Mouse (Mus musculus): ENCODE data around the gene Gabrb1. TPM values are rescaled to one million over a fixed set of nuclear protein-coding genes. Genes with fewer than 3 reads are reported as not detected.

The Gabrb1 gene
- under 1 TPM; 0.09 to 0.28 (median 0.19) TPM for total RNA-seq (2022)

- DNase-seq, result no peak
Observed at GRCm38 (mm10) chr5:71657482-71658114, at the start of gene Gabrb1. Gabrb1 (plus strand) TSS chr5:71658113.

DNA sequence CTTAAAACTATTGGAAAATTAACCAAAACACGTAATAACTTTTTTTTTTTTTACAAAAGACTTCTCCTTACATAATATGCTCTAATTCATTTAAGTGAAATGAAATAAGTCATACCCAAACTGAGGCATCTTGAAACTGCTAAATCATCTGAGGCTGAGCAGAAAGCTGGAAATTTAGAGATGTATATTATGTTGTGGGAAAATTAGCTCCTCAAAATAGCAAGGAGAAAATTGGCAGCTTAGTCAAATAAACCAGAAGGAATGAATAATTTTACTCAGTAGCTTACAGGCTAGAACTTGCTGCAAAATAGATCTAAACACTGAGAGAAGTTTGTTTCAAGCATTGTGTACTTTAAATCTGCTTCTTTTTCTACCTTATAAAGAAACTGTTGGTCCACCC lies 49.2 kb upstream of the Gabrb1 start:
- no peak for DNase-seq

GRCm38 (mm10) chr5:71614311-71614710 lies 43.6 kb upstream of the Gabrb1 start:
- DNase-seq, result no peak

DNA sequence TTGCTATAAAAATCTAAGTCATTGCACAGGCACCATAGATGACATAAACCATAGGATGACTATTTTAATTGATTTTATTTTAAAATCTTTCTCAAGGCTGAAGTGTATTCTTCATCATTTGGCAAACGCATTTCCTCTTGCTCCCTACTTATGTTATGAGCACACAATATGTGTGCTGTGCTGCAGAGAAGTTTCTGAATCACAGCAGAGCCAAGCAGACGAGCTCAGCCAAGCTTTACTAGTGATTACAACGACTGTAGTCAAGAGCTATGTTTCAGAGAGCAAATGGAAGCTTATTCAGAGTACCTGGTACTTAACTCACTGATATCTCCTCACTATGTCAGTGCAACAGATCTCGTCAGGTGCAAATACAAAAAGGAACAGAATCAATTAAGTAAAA lies 41.2 kb upstream of the Gabrb1 start:
- no peak for DNase-seq

- no peak for DNase-seq
Observed at GRCm38 (mm10) chr5:71627820-71628219, 30.1 kb upstream of the Gabrb1 start.

DNA sequence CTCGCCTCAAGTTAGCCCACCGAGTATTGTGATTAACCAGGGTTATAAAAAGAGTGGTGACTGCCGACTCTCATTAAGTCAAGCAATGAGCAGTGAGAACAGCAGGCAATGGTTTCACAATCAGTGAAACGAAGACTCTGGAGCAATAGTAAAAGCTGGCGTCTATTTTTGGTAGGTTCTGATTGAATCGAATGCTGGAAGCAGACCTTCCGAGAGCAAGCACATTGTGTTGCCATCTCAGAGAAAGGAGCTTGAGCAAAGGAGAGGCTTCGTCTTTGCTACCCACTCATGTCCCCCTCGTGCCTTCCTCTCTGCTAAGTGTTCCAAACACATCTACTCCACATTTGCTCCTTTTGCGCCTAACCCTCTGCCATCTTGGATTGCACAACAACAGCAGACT lies 18.1 kb upstream of the Gabrb1 start:
- DNase-seq, result no peak

GRCm38 (mm10) chr5:71648108-71648507 lies 9.8 kb upstream of the Gabrb1 start:
- DNase-seq, result no peak

DNA sequence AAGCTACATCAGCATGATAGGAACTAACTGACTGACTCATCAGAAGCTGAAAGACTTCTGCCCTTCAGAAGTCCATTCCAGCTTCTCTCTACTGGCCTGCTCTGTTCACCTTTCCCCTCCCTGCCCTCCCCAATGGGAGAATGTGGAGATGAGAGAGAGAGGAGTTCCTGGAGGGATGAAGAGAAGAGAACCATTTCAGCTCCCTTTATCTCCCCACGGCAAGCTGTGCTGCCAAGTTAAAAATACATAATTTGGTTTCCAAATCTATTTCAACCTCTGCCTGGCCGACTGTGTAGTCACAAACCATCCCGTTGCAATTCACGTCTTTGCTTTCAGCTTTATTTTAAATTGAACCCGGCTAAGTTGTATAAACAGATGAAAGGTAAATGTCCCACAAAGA lies 3.9 kb upstream of the Gabrb1 start:
- DNase-seq, result no peak

GRCm38 (mm10) chr5:71656771-71657170 lies 1.1 kb upstream of the Gabrb1 start:
- DNase-seq, result no peak

GRCm38 (mm10) chr5:71658115-71658497 lies 193 bp downstream of the Gabrb1 start, which contains the start of gene Gabra4:
Gabra4 (minus strand) TSS chr5:71658308.
- peak; percentile 1 for DNase-seq

DNA sequence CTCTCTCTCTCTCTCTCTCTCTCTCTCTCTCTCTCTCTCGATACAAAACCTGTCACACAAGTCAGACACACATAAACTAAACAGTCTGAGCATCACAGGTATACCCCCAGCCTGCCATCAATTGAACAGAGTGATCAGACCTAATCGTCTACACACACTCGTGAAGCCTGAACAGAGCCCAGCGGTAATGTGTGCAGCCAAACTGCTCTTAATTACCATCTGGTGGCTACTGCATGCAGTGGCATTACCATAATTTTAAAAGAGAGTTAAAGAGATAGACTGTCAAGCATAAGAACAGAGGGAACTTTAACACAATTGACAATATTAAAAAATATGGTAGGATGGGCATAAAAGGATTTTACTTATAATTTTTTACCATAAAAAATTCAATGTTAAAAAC lies 7.7 kb downstream of the Gabrb1 start:
- DNase-seq, result no peak

DNA sequence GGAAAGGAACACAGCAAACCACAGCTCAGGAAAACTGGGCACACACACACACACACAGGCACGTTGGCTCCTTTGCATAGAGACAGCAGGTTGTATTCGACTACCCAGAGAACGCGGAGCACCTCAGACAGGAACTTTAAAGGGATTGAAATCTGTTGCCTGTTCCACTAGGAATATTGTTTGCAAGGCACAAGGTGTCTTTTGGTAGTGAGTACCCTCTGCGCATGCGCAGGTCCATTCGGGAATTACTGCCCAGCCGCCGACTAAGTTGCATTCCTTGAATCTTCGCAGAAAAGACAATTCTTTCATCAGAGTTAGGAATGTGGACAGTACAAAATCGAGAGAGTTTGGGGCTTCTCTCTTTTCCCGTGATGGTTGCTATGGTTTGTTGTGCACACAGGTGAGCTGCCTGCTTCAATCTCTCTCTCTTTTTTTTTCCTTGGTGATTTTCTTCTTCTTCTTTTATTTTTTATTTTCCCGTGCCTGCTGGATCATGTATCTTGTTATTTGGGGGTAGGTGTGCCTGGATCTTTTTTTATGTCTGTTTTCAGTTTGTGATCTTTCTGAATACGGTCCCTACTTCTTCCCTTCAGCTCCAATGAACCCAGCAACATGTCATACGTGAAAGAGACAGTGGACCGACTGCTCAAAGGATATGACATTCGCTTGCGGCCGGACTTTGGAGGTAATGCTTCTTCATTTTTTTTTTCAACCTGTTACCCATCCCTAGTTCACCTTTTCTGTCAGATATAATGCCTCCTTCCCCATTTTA lies 42.0 kb downstream of the Gabrb1 start:
- DNase-seq, result peak; percentile 13

DNA sequence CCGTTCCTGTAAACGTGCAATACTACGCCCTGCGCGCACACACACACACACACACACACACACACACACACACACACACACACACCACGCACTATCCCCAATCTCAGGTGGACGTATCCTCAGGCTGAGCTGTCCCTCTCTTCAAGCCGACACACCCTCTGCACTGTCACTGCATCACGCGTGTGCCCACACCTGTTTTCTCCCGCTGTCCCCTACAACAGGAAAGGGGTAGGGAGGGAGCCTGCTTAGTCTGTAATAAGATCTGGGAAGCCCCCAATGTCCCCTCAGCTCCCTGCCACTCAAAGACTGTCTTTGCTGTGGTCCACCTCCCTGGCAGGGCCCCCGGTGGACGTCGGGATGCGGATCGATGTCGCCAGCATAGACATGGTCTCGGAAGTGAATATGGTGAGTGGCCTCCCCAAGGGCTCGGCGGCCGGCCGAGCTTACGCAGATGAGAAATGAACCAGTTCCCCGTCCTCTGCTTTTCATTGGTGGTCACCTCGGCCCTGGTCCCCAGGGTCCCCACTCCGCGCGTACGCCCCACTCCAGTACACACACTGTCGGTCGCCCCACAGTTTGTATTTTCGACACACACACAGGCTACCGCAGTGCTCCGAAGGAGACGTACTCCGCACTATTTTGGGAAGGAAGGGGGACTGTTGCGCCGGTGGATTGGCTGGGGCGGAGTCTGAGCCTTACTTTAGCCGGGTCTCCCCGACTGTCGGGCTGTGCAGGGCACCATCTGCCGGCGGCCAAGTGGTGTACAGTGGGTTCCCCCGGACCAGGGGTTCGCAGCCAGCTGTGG lies 42.8 kb downstream of the Gabrb1 start:
- DNase-seq, result peak; percentile 8

DNA sequence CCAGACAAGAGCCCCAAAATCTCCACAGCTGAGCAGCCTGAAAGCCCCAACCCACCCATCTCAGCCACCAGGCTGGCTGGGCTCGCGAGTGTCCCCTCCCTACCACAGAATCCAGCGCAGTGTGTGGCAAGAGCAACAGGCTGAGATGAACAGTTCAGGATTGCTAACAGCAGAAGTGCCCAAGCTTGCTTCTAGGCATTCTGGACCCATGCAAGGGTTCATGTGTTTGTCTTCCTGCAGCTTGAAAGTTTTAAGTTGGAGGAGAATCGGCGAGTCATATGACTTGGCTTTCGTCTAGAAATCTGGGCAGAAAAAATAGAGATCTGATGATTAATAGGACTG lies 43.3 kb downstream of the Gabrb1 start:
- no peak for DNase-seq

DNA sequence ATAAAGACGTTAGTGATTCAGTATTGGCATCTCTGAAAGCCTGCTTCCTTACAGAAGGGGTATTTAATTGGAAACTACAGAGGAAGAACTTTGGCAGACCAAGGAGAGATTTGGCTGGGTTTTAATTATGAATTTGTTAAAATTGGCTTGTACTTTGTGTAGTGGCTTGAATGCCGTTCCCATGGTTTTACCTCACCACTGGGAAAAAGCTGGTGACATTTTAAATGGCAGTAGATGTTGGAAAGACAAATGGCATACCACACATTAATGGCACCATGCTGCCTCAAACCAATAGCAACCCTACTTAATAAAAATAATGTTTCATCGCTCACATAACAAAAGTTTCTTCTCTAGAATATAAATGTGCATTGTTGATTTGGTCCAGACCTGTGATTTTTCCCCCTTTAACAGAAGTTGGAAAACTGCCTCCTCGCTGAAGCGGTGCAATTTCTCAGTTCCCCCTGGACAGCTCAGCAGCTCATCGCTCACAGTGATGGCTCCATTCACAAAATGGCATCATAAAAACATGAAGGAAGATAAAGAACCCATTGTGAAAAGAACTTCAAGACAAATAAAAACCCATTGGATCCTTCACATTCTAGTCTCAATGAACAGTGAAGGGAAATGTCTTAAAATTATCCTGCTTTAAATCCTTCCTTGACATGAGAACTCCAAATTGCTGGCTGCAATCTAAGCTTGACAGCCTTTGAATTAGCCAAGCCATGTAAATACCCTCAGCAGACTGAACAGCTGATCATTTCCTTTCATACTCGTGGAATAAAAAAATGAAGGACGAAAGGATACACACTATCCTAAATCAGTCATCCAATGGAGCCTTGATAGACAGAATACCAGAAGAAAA lies 75.2 kb downstream of the Gabrb1 start:
- no peak for DNase-seq

DNA sequence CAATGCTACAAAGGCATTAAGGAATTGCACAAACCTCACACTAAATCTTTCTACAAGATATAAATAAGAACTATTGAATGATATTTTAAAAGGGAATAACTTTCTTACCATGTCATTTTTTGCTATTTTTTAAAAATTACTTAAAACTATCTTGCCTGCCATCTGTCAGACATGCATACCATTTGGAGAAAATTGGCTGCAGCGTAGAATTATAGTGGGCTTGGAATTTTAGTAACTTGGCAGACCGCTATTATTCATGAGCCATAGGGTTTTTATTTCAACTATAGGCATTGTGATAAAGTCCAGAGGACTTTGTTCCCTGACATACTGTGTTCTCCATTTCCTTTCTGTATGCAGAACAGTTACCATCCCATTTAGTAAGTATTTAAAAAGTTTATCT lies 89.5 kb downstream of the Gabrb1 start:
- no peak for DNase-seq

DNA sequence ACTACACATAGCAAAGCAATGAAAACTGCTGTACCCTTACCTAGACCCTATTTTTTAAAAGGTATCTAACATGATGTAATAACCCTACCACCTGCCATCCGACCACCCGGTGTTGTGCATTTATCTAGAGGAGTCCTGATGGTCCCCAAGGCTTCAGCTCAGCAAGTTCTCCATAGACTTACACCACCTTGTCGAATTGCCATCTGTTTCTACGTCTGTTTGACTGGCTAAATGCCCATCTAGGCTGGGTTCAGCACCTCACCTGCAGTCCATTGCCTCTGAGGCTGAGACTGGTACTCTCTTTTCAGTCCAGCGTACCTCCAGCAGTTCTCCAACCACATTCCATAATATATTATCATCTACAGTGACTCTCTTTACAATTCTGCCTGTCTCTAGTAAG lies 96.1 kb downstream of the Gabrb1 start:
- DNase-seq, result no peak

DNA sequence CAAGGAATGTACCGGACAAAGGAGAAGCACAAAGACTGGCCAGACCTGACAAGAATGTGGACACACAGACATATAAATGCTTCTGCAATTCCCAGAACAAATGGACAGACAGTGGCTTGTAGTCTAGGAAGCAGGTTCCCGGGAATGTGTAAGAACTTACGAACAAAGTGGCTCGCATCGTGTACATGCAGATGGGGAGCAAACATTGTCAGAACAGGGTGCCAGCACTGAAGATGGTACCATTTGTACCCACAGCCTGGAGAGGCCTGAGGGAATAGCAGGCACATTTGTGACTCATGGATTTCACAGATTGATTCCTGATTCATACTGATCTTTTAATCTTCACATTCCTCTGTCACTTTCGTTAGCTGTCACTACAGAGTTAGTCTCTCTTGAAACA lies 103.2 kb downstream of the Gabrb1 start:
- no peak for DNase-seq

- DNase-seq, result no peak
Observed at GRCm38 (mm10) chr5:71781514-71782179, 123.7 kb downstream of the Gabrb1 start.

- no peak for DNase-seq
Observed at GRCm38 (mm10) chr5:71822862-71823261, 164.9 kb downstream of the Gabrb1 start.

GRCm38 (mm10) chr5:71828342-71828741 lies 170.4 kb downstream of the Gabrb1 start:
- no peak for DNase-seq

GRCm38 (mm10) chr5:71828996-71829395 lies 171.1 kb downstream of the Gabrb1 start:
- DNase-seq, result no peak

All from adrenal gland, adult 8-10 months (tissue).